10 mouse cellular contexts compared by ENCODE assay signal in genomic region chr17:26276711-26277110, GRCm38 (mm10). TPM values are rescaled to one million over a fixed set of nuclear protein-coding genes. Genes with fewer than 3 reads are reported as not detected.
DNase-seq lines count a peak whose midpoint lies in the region; ATAC-seq and TF ChIP-seq lines count a peak whose summit lies in the region.
"Had no signal": no experiment of that assay in that cellular context is flagged by ENCODE, and none has a peak within 500 bp of the region (broad histone marks: within the 10 kb centered on the region; RNA-seq: fewer than 3 reads in every experiment).

No protein-coding gene starts in this region.

- peaks cover 19% of the 10 kb centered on the region for H3K4me1 ChIP-seq in G1E (ENCODE audit: insufficient read depth, low read depth, low read length)
- H3K4me1 ChIP-seq: heart, embryonic 15.5 days had no signal

- H3K9me3 ChIP-seq in G1E (replicated peaks) = no peaks in the 10 kb centered on the region
- H3K9me3 ChIP-seq: heart, embryonic 15.5 days; megakaryocyte, embryonic 14.5 days had no signal

- no peaks in the 10 kb centered on the region for H3K27me3 ChIP-seq in G1E (ENCODE audit: insufficient read depth, low read length)
- H3K27me3 ChIP-seq: heart, embryonic 15.5 days; megakaryocyte, embryonic 14.5 days had no signal

- peak; percentile 55 to 63 for DNase-seq in cerebellum, postnatal 14 days
- DNase-seq in cerebellum, adult 8-10 months = no peak
- peak; percentile 20 to 25 for DNase-seq in layer of hippocampus, postnatal 14 days (ENCODE audit: low spot score in 2 of 2)
- DNase-seq in layer of hippocampus, adult 9-11 months = no peak
- peak; percentile 37 for DNase-seq in G1E (ENCODE audit: low spot score)
- peak; percentile 38 for DNase-seq in kidney, adult 9 months
- peak; percentile 56 for DNase-seq in retina, postnatal 1 day

- peaks cover 84% of the 10 kb centered on the region for H3K36me3 ChIP-seq in G1E (replicated peaks)

- TF ChIP-seq CTCF in G1E (IDR thresholded peaks at IDR 0.05; ENCODE audit: low read depth, low read length) = peak; percentile 57

- no peak overlapping the region for H3K4me3 ChIP-seq in G1E (ENCODE audit: low read depth, low read length)
- H3K4me3 ChIP-seq: heart, embryonic 15.5 days; megakaryocyte, embryonic 14.5 days had no signal

- no peak for ATAC-seq in G1E (ENCODE audit: extremely low read depth, insufficient number of reproducible peaks, low FRiP score, poor library complexity, severe bottlenecking)
- ATAC-seq in activated CD4-positive, CD25-positive, alpha-beta regulatory T cell, adult 4 months = no peak

RNA-seq across cellular contexts. Expression of gene Luc7l, which starts 24.0 kb away (rescaled TPM):
- total RNA-seq in layer of hippocampus, postnatal 14 days (2021) = 10 to 100 TPM; 84.5 to 90.3 TPM
- total RNA-seq in G1E (2014; fragmentation: Nextera tagmentation) = 85.2 and 96.8 TPM in 2 replicates
- 85.3 and 85.9 TPM in 2 replicates for total RNA-seq in G1E (2017)
- polyA plus RNA-seq in G1E (2012) = 40.9 and 45.0 TPM in 2 replicates
- 10 to 100 TPM; 47.9 to 51.0 TPM for polyA plus RNA-seq in activated CD4-positive, CD25-positive, alpha-beta regulatory T cell, adult 4 months (2017; shearing (Covaris generic))

RNA-seq across cellular contexts. Expression of gene Fam234a, which starts 32.7 kb away (rescaled TPM):
- total RNA-seq in layer of hippocampus, postnatal 14 days (2021) = 10 to 100 TPM; 24.8 to 31.5 TPM
- 5.5 and 7.0 TPM in 2 replicates for total RNA-seq in G1E (2014; fragmentation: Nextera tagmentation)
- 3.0 and 3.2 TPM in 2 replicates for total RNA-seq in G1E (2017)
- polyA plus RNA-seq in G1E (2012) = 2.9 and 4.2 TPM in 2 replicates
- polyA plus RNA-seq in activated CD4-positive, CD25-positive, alpha-beta regulatory T cell, adult 4 months (2017; shearing (Covaris generic)) = 10 to 100 TPM; 20.9 to 21.3 TPM

Comparison
In these comparisons a context has a peak if more than half of its experiments do, and no peak if none do; other contexts are left out.
1. DNase-seq: peak in cerebellum, postnatal 14 days (2 of 2), layer of hippocampus, postnatal 14 days (2 of 2), G1E (single experiment), kidney, adult 9 months (single experiment) and retina, postnatal 1 day (single experiment); none in cerebellum, adult 8-10 months (single experiment) and layer of hippocampus, adult 9-11 months (single experiment).